Mouse (Mus musculus): ENCODE data around the gene Egln2.
A peak's percentile ranks its signal among the peaks of the same experiment; 100 is the strongest.

Egln2 gene

DNA sequence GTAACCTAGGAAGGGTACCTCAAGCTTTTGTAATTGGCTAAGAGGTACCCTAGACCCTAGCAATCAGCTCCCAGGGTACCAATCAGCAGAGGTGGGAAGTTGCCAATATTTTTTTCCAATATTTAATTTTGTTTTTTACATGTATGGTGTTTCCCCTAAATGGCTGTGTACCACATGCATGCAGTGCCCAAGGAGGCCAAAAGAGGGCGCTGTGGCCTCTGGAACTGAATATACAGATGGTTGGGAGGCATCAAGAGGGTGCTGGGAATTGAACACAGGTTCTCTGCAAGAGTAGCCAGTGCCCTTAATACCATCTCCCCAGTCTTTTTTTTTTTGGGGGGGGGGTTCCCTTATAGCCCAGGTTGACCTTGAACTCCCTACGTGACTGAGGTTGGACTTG lies 35.2 kb downstream of the Egln2 start:
- DNase-seq (ENCODE audit: low spot score): no peak

- no peak for DNase-seq (ENCODE audit: low spot score)
Observed at GRCm38 (mm10) chr7:27130521-27131370, 35.9 kb downstream of the Egln2 start.

DNA sequence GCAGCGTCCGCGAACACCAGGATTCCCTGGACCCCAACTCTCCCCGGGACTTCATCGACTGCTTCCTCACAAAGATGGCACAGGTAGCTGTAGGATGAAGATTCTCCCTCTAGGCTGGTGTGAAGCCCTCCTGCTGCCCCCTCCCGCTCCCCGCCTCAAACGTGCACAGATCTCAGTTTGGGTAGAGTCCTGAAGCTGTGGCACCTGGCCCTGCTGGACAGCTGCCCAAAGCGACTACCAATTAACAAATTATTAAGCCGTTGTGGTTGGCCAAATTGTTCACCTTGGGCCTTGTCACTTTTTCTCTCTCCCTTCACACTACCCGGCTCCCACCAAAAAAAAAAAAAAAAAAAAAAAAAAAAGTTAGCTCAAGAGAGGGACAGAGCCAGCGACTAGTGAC lies 36.8 kb downstream of the Egln2 start:
- DNase-seq (ENCODE audit: low spot score): no peak

DNA sequence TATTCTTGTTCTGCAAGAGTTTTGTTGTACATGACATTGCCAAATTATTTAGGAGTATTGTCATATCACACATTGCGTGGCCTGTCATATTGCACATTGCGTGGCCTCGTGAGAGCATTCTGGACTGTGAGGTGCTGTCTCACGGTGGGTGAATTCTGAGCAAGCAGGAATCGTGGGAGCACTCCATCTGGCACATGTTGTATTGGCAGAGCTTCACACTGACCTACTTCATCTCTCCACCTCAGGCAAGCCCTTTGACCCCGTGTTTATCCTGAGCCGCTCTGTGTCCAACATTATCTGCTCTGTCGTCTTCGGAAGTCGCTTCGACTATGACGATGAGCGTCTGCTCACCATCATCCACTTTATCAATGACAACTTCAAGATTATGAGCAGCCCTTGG lies 37.7 kb downstream of the Egln2 start:
- no peak for DNase-seq (ENCODE audit: low spot score)

DNA sequence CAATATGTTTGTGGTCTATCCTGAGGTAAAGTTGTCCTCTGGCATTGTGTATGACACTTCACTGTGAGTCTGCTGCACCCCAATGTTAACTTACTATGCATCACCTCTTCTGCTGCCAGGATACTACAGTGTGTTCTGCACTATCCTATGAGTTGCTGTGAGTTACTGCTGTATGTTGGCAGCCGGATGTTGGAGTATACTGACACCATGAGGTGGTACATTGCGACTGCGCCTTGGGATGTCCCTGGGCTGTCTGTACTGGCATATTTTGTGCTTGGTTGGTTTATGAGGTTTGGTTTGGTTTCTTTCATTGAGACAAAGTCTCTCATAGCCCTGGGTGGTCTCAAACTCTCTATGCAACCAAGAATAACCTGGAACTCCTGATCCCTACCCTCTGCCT lies 38.4 kb downstream of the Egln2 start:
- peak; percentile 65 for DNase-seq (ENCODE audit: low spot score)

DNA sequence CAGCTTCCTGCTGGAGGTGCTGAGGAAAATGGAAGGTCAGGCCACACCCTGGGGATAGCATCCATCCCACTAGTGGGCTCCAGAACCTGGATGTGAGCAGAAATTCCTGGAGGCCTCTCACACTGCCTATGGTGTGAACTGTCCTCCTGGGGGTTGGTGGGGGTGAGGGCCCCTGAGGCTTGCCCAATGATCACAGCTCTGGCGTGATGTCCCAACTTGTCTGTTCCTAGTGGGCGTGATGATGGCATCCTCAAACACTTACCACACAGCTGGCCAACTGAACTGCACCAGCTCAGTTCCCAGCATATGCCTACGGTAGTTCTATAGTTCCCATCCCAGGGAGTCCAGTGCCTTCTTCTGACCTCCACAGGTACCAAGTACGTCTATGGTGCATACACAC lies 41.6 kb downstream of the Egln2 start:
- no peak for DNase-seq (ENCODE audit: low spot score)

DNA sequence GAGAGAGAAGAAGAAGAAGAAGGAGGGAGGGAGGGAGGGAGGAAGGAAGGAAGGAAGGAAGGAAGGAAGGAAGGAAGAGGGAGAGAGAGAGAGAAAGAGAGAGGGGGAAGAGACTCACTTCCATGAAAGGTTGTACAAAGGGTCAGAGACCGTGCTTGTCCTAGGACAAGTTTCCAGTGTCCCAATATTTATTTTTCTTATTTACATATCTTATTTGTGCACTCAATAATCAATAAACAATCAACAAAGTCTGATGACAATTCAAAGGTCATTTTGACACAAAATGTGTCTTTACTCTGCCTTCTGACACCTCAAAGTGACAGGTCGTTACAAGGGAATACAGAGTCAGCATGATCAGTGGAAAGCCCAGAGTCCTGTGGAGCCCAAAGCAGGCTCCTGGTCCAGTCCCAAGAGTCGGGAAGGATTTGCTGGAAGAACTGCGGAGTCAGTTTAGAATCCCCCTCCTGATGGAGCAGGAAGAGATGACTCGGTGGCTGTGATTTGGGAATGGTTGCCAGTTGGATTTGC lies 42.2 kb downstream of the Egln2 start:
- DNase-seq (ENCODE audit: low spot score): no peak

- no peak for DNase-seq (ENCODE audit: low spot score)
Observed at GRCm38 (mm10) chr7:27119676-27120075, 46.9 kb downstream of the Egln2 start, which contains the start of gene Cyp2f2. TSS of gene Cyp2f2 (plus strand) at chr7:27119909.

DNA sequence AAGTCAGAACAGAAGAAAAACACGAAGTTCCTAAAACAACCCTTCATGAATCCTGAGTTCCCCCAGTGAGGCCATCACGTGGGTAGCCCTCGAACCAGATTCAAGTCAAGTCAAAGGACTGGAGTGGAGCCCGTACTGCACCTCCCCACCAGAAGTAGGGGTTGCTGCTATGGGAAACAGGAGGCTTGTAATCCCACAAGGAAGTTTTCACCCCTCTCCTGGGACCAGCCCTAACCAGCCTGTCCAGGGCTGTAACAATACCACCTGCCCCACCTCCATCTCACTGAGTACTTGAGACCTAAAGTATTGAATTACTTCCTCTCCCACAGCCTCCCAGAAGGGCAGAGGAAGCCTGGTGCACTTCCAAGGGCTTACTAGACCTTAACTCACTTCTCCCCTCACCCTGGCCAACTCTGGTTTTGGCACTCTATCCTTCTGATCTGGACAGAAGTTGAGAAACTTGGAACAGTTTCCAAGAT lies 48.5 kb downstream of the Egln2 start:
- no peak for DNase-seq (ENCODE audit: low spot score)

DNA sequence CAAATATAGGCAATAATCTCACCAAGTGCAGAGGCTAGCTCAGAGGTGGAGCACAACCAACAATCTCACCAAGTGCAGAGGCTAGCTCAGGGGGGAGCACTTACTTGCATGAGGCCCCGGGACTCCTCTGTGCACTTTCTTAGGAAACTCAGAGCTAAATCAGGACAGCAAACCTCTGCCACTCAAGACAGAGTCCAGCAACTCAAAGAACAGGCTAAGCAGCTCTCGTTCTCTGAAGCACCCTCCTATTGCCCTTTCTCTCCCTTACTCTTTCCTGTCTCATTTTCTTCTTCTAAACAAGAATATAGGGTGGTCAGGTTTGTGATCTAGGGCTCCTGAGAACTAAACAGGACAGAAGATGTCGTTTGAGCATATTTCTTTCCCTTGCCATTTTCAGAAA lies 54.6 kb downstream of the Egln2 start:
- DNase-seq (ENCODE audit: low spot score): no peak

DNA sequence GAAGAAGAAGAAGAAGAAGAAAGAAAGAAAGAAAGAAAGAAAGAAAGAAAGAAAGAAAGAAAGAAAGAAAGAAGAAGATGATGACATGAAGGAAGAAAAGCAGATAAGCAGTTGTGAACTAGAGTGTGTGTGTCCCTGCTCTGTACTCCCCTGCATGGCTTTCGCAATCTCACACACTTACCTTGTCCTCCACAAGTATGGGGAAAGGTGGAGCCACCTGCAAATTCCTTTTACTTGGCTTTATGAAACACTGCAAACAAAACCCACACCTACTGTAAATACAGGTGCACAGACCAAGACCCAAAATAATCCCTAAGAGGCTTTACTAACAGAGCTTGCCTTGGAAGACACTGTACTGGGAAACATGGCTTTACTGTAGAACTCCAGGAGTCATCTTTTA lies 55.6 kb downstream of the Egln2 start:
- DNase-seq (ENCODE audit: low spot score): no peak

DNA sequence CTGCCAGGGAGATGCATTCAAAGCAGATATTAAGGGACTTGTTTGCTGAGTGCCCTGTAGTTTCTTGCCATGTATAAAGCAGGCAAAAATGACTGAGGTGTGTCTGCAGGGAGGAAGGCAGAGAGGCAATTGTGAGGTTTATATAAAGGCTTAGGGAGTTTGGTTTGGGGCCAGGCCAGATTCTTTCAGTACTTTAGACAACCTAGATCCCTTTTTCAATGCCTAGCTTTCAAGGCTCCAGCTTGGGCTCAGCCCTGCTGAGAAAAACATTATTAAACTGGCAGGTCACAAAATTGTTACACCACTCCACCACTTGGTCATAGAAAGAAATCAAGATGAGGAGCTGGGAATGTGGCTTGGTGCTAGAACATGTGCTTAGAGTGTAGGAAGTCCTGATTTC lies 56.3 kb downstream of the Egln2 start:
- DNase-seq (ENCODE audit: low spot score): no peak
